In genomic region chr13:24760351-24760870, GRCm38 (mm10) we compare ENCODE assay signal across 8 mouse cellular contexts. TPM values are rescaled to one million over a fixed set of nuclear protein-coding genes. Genes with fewer than 3 reads are reported as not detected.
A peak's percentile ranks its signal among the peaks of the same experiment; 100 is the strongest.
DNase-seq lines count a peak whose midpoint lies in the region; ATAC-seq lines count a peak whose summit lies in the region.

No protein-coding gene starts in this region.

- H3K4me3 ChIP-seq in lung, embryonic 15.5 days: peak overlapping the region; percentile 87
- peak overlapping the region; percentile 88 for H3K4me3 ChIP-seq in forebrain, embryonic 12.5 days (replicated peaks)
- peak overlapping the region; percentile 82 for H3K4me3 ChIP-seq in intestine, embryonic 15.5 days (replicated peaks)
- H3K4me3 ChIP-seq in neural tube, embryonic 15.5 days (replicated peaks): no peak overlapping the region

- no peak overlapping the region for H3K27ac ChIP-seq in lung, embryonic 15.5 days
- no peak overlapping the region for H3K27ac ChIP-seq in forebrain, embryonic 12.5 days
- no peak overlapping the region for H3K27ac ChIP-seq in intestine, embryonic 15.5 days
- H3K27ac ChIP-seq in neural tube, embryonic 15.5 days (replicated peaks): no peak overlapping the region

- H3K4me1 ChIP-seq in lung, embryonic 15.5 days: peaks cover 14% of the 10 kb centered on the region; the same call in 1 of the 2 replicates
- peaks cover 16% of the 10 kb centered on the region for H3K4me1 ChIP-seq in forebrain, embryonic 12.5 days
- H3K4me1 ChIP-seq in intestine, embryonic 15.5 days (replicated peaks): peaks cover 4% of the 10 kb centered on the region; the same call in 1 of the 2 replicates
- H3K4me1 ChIP-seq in neural tube, embryonic 15.5 days: peaks cover 13% of the 10 kb centered on the region

- no peak for ATAC-seq in lung, embryonic 15.5 days (ENCODE audit: borderline replicate concordance, extremely low read depth, low FRiP score, low TSS enrichment)
- ATAC-seq in forebrain, embryonic 12.5 days (ENCODE audit: low FRiP score): no peak
- no peak for ATAC-seq in intestine, embryonic 15.5 days
- ATAC-seq in neural tube, embryonic 15.5 days (ENCODE audit: low FRiP score): no peak

- no peak for DNase-seq in lung, postnatal 25 days (ENCODE audit: low spot score)
- no peak for DNase-seq in T-cell, adult 2 months (ENCODE audit: low spot score)
- no peak for DNase-seq in right cerebral cortex, adult 18-20 months
- DNase-seq in ovary, postnatal 36 days (ENCODE audit: low spot score): no peak

- peak overlapping the region; percentile 66 for H3K4me2 ChIP-seq in lung, embryonic 15.5 days
- peak overlapping the region; percentile 63 for H3K4me2 ChIP-seq in forebrain, embryonic 12.5 days
- H3K4me2 ChIP-seq in intestine, embryonic 15.5 days (replicated peaks): peak overlapping the region; percentile 63
- peak overlapping the region; percentile 84 for H3K4me2 ChIP-seq in neural tube, embryonic 15.5 days

- no peaks in the 10 kb centered on the region for H3K27me3 ChIP-seq in lung, embryonic 15.5 days
- H3K27me3 ChIP-seq in forebrain, embryonic 12.5 days: no peaks in the 10 kb centered on the region
- H3K27me3 ChIP-seq in intestine, embryonic 15.5 days (replicated peaks): no peaks in the 10 kb centered on the region
- no peaks in the 10 kb centered on the region for H3K27me3 ChIP-seq in neural tube, embryonic 15.5 days (replicated peaks)

- no peaks in the 10 kb centered on the region for H3K9me3 ChIP-seq in lung, embryonic 15.5 days
- no peaks in the 10 kb centered on the region for H3K9me3 ChIP-seq in forebrain, embryonic 12.5 days
- H3K9me3 ChIP-seq in intestine, embryonic 15.5 days: no peaks in the 10 kb centered on the region
- H3K9me3 ChIP-seq in neural tube, embryonic 15.5 days (replicated peaks): no peaks in the 10 kb centered on the region

- 50% methylated on average over 5 of the region's 5 CpGs for WGBS in lung, embryonic 15.5 days
- 73% methylated on average over 5 of the region's 5 CpGs for WGBS in forebrain, embryonic 12.5 days
- WGBS in intestine, embryonic 15.5 days: 53% methylated on average over 5 of the region's 5 CpGs
- 61% methylated on average over 5 of the region's 5 CpGs for WGBS in neural tube, embryonic 15.5 days

- H3K9ac ChIP-seq in lung, embryonic 15.5 days: peak overlapping the region; percentile 87
- H3K9ac ChIP-seq in forebrain, embryonic 12.5 days: peak overlapping the region; percentile 76
- H3K9ac ChIP-seq in intestine, embryonic 15.5 days: peak overlapping the region; percentile 74; the same call in 1 of the 2 replicates
- no peak overlapping the region for H3K9ac ChIP-seq in neural tube, embryonic 15.5 days (replicated peaks)

- peaks cover 28% of the 10 kb centered on the region for H3K36me3 ChIP-seq in lung, embryonic 15.5 days
- peaks cover 31% of the 10 kb centered on the region for H3K36me3 ChIP-seq in forebrain, embryonic 12.5 days (replicated peaks)
- peaks cover 9% of the 10 kb centered on the region; the same call in 1 of the 2 replicates for H3K36me3 ChIP-seq in intestine, embryonic 15.5 days
- H3K36me3 ChIP-seq in neural tube, embryonic 15.5 days: no peaks in the 10 kb centered on the region

RNA-seq across cellular contexts. Expression of gene Gmnn, which starts 1.3 kb away (rescaled TPM):
- polyA plus RNA-seq in lung, embryonic 15.5 days (2015; fragmentation: Nextera tagmentation; extraction: Ambion mirVana): 114 and 123 TPM in 2 replicates
- polyA plus RNA-seq in forebrain, embryonic 12.5 days (2016; fragmentation: Nextera tagmentation; extraction: Ambion mirVana): 127 and 131 TPM in 2 replicates
- polyA plus RNA-seq in intestine, embryonic 15.5 days (2015; fragmentation: Nextera tagmentation; extraction: Ambion mirVana): 106 and 115 TPM in 2 replicates
- 16.5 and 39.5 TPM in 2 replicates for polyA plus RNA-seq in neural tube, embryonic 15.5 days (2015; fragmentation: Nextera tagmentation; extraction: Ambion mirVana)

RNA-seq across cellular contexts. Expression of gene Armh2, which starts 19.4 kb away (rescaled TPM):
- not detected in 2 replicates for polyA plus RNA-seq in lung, embryonic 15.5 days (2015; fragmentation: Nextera tagmentation; extraction: Ambion mirVana)
- not detected in 2 replicates for polyA plus RNA-seq in forebrain, embryonic 12.5 days (2016; fragmentation: Nextera tagmentation; extraction: Ambion mirVana)
- polyA plus RNA-seq in intestine, embryonic 15.5 days (2015; fragmentation: Nextera tagmentation; extraction: Ambion mirVana): not detected in 2 replicates
- polyA plus RNA-seq in neural tube, embryonic 15.5 days (2015; fragmentation: Nextera tagmentation; extraction: Ambion mirVana): not detected in 2 replicates

RNA-seq across cellular contexts. Expression of gene BC005537, which starts 41.0 kb away (rescaled TPM):
- 16.8 and 19.0 TPM in 2 replicates for polyA plus RNA-seq in lung, embryonic 15.5 days (2015; fragmentation: Nextera tagmentation; extraction: Ambion mirVana)
- polyA plus RNA-seq in forebrain, embryonic 12.5 days (2016; fragmentation: Nextera tagmentation; extraction: Ambion mirVana): 20.9 and 22.3 TPM in 2 replicates
- polyA plus RNA-seq in intestine, embryonic 15.5 days (2015; fragmentation: Nextera tagmentation; extraction: Ambion mirVana): 12.4 and 13.2 TPM in 2 replicates
- 16.0 and 20.0 TPM in 2 replicates for polyA plus RNA-seq in neural tube, embryonic 15.5 days (2015; fragmentation: Nextera tagmentation; extraction: Ambion mirVana)
